In the genomic region with DNA sequence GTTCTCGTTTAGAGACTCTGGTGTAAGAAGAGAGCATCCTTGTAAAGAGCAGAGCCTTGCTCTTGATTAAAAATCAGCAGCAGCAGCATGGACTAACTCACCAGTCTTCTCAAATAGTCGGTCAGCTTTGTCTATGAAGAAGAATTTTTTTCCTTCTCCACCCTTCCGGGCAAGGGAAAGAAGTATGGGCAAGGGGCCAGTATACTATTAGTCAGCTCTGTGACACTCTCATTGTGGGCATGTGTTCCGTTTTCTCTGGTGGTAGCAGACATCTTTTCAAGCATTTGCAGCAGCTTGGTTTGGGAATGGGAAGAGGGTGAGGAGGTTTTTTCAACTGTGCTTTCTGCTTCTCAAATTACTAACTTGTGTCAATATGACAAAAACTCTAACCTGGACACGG, we compare ENCODE assay signal across 17 mouse cellular contexts.
DNase-seq lines count a peak whose midpoint lies in the region; ATAC-seq lines count a peak whose summit lies in the region.
"Had no signal": no experiment of that assay in that cellular context is flagged by ENCODE, and none has a peak within 500 bp of the region (broad histone marks: within the 10 kb centered on the region; RNA-seq: fewer than 3 reads in every experiment).

No protein-coding gene starts in this region.

- H3K36me3 ChIP-seq in macrophage (ENCODE audit: inconsistent target): no peaks in the 10 kb centered on the region
- H3K36me3 ChIP-seq: heart, embryonic 10.5 days; hindbrain, embryonic 12.5 days; liver, embryonic 15.5 days; midbrain, embryonic 12.5 days; neural tube, embryonic 12.5 days had no signal

- intact Hi-C loops in left cerebral cortex, postnatal 10 days (cut with DNase I): no loop called here

- peak; percentile 22 for DNase-seq in adrenal gland, adult 2 months
- DNase-seq in adrenal gland, adult 18-20 months (ENCODE audit: low spot score in 2 of 2): no peak
- peak; percentile 3 to 7 for DNase-seq in left cerebral cortex, adult 18-20 months (ENCODE audit: low spot score in 2 of 2)
- no peak for DNase-seq in left cerebral cortex, postnatal 10 days (ENCODE audit: extremely low spot score in 1 of 2, low spot score in 2 of 2)
- DNase-seq in frontal cortex, postnatal 25 days (ENCODE audit: low spot score in 2 of 2): no peak
- DNase-seq in right cerebral cortex, adult 18-20 months: no peak
- DNase-seq: kidney, adult 18-20 months; left cerebral cortex, postnatal 4 days; retina, postnatal 1 day; thymus, adult 18-20 months had no signal

- ATAC-seq in common myeloid progenitor, adult 5-6 weeks (replicated peaks; ENCODE audit: low read depth, poor library complexity, severe bottlenecking): peak; percentile 97

- no peaks in the 10 kb centered on the region for H3K79me2 ChIP-seq in macrophage (ENCODE audit: inconsistent target)

- peak overlapping the region; percentile 35 for H3K27ac ChIP-seq in macrophage
- H3K27ac ChIP-seq: heart, embryonic 10.5 days; hindbrain, embryonic 12.5 days; liver, embryonic 15.5 days; midbrain, embryonic 12.5 days; neural tube, embryonic 12.5 days had no signal

- 11% methylated on average over 5 of the region's 5 CpGs for WGBS in macrophage (ENCODE audit: missing documents)

- H3K4me3 ChIP-seq in macrophage (ENCODE audit: inconsistent target): no peak overlapping the region
- H3K4me3 ChIP-seq: heart, embryonic 10.5 days; hindbrain, embryonic 12.5 days; liver, embryonic 15.5 days; midbrain, embryonic 12.5 days; neural tube, embryonic 12.5 days had no signal

Comparison
In these comparisons a context has a peak if more than half of its experiments do, and no peak if none do; other contexts are left out.
1. DNase-seq: peak in adrenal gland, adult 2 months (single experiment) and left cerebral cortex, adult 18-20 months (2 of 2); none in adrenal gland, adult 18-20 months (0 of 2), left cerebral cortex, postnatal 10 days (0 of 2), frontal cortex, postnatal 25 days (0 of 2) and right cerebral cortex, adult 18-20 months (single experiment).